Mouse (Mus musculus): ENCODE measurements around the gene Pinlyp. TPM values are rescaled to one million over a fixed set of nuclear protein-coding genes. Genes with fewer than 3 reads are reported as not detected.
A peak's percentile ranks its signal among the peaks of the same experiment; 100 is the strongest.

Gene Pinlyp
- polyA plus RNA-seq, 1 experiment = not detected

DNA sequence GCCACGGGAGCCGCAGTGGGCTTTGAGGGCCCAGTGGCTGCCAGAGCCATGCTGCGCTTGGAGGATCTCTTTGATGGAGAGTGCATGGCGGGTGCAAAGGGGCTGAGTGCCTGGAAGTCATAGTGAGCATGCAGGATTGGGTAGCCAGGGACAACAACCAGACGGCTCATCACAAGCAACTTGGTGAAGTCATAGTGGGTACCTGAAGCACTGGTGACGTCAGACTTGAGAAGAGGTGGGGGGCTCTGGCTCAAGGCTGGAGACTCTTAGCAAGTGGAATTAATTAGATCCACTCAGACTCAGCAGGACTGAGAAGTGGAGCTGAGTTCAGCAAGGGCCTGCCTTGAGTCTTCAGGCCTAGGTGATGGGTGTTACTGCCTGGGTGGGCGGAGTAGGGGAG is 33.6 kb downstream of the Pinlyp start, which contains the start of gene AC161166.1:
TSS of gene AC161166.1 (minus strand) at position 101 of the 400 bp plus-strand sequence.
- peaks cover 21% of the 10 kb centered on the region for H3K27me3 ChIP-seq (replicated peaks)
- H3K4me1 ChIP-seq = peaks cover 25% of the 10 kb centered on the region
- H3K36me3 ChIP-seq (replicated peaks; ENCODE audit: low read length) = no peaks in the 10 kb centered on the region
- no peaks in the 10 kb centered on the region for H3K9me3 ChIP-seq
- H3K4me3 ChIP-seq (replicated peaks) = no peak within 1 kb of the TSS
- TF ChIP-seq FLI1 (IDR thresholded peaks at IDR 0.05; ENCODE audit: low read length) (no peak), GATA1 (IDR thresholded peaks at IDR 0.05; ENCODE audit: borderline replicate concordance, low read length) (no peak)

DNA sequence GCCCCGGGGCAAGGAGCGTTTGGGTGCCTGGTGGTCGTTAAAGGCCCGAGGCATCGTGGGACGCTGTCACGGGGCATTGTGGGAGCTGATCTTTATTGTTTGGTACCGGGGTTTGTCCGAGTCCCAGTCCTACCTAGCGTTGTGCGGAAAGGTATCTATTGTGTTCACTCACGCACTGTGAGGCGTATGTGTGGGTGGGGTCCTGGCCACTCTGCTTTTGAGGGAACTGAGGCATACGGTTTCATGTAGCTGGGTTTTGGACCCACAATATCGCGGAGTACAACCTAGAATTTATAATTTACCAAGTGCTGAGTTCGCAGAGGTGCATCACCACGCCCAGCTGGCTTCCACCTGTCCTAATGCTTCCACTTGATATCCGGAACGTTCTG is 38.2 kb downstream of the Pinlyp start:
- no peaks in the 10 kb centered on the region for H3K36me3 ChIP-seq (replicated peaks; ENCODE audit: low read length)
- no peak for TF ChIP-seq GATA1 (IDR thresholded peaks at IDR 0.05; ENCODE audit: borderline replicate concordance, low read length)
- no peak for TF ChIP-seq FLI1 (IDR thresholded peaks at IDR 0.05; ENCODE audit: low read length)
- H3K4me3 ChIP-seq (replicated peaks) = peak overlapping the region; percentile 97
- H3K27me3 ChIP-seq (replicated peaks) = peaks cover 36% of the 10 kb centered on the region
- H3K4me1 ChIP-seq = peaks cover 32% of the 10 kb centered on the region
- H3K9me3 ChIP-seq = no peaks in the 10 kb centered on the region

DNA sequence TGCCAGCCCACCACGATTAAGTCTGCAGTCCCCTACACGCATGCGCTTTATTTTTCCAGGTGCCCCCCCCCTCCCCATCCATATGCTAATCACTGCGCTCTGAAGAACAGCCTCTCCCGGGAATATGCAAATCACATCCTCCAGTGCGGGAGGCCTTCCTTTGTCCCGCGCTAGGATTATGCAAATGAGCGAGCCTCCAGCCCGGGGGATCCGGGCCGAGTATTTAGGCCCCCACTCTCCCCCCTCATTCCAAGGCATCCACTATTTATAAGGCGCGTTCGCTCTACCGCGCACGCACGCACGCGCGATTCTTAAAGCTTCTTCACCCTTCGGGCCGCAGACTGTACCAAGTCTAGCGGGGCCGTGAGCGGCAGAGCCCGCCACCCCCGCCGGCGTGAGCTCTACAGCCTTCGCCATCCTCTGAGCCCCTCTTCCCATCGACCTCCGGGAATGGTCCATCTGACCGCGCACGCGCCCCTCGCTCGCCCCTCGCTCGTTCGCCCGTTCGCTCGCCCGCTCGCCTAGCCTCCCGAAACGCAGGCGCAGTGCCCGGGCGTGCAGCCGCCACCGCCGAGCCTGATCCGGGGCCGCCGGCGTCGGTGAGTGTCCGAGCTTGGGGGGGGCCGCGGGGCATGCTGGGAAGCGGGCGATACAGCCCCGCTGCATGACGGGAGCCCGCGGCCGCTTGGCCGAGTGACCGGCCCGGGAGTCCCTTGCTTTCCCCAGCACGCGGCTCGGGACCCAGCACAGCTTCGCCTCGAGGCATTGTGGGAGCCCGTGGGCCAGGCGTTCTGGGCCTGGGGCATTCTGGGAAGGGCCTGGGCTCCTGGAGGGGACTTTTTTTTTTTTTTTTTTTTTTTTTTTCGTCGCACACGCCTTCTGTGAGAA is 38.8 kb downstream of the Pinlyp start, which contains the start of gene Zfp428:
TSS of gene Zfp428 (plus strand) at position 169 of the 888 bp plus-strand sequence.
- Histone ChIP-seq H3K27me3 (replicated peaks) (peaks cover 41% of the 10 kb centered on the region), H3K9me3 (no peaks in the 10 kb centered on the region), H3K4me3 (replicated peaks) (peak within 1 kb of the TSS; percentile 97), H3K4me1 (peaks cover 32% of the 10 kb centered on the region), H3K36me3 (replicated peaks; ENCODE audit: low read length) (no peaks in the 10 kb centered on the region)
- TF ChIP-seq FLI1 (IDR thresholded peaks at IDR 0.05; ENCODE audit: low read length) (no peak), GATA1 (IDR thresholded peaks at IDR 0.05; ENCODE audit: borderline replicate concordance, low read length) (no peak)

DNA sequence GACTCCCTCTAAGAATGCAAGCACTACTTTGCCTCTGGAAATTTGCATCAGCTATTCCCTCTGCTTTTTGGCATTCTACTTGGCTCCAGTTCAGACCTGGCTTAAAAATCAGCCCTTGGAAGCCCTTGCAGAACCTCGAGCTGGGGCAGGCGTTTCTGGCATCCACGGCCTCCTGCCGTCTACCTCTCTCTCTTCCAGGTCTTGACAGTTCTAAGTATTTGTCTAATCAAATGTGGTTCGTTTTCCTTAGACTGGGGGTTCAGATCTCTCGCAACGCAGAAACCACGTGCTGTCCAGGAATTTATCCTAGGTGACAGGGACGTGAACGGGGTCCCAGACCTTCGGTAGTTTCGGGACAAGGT is 39.5 kb downstream of the Pinlyp start:
- no peak for TF ChIP-seq FLI1 (IDR thresholded peaks at IDR 0.05; ENCODE audit: low read length)
- TF ChIP-seq GATA1 (IDR thresholded peaks at IDR 0.05; ENCODE audit: borderline replicate concordance, low read length) = no peak
- H3K27me3 ChIP-seq (replicated peaks) = peaks cover 44% of the 10 kb centered on the region
- no peaks in the 10 kb centered on the region for H3K36me3 ChIP-seq (replicated peaks; ENCODE audit: low read length)
- peaks cover 32% of the 10 kb centered on the region for H3K4me1 ChIP-seq
- H3K9me3 ChIP-seq = peaks cover 1% of the 10 kb centered on the region
- H3K4me3 ChIP-seq (replicated peaks) = peak overlapping the region; percentile 97

DNA sequence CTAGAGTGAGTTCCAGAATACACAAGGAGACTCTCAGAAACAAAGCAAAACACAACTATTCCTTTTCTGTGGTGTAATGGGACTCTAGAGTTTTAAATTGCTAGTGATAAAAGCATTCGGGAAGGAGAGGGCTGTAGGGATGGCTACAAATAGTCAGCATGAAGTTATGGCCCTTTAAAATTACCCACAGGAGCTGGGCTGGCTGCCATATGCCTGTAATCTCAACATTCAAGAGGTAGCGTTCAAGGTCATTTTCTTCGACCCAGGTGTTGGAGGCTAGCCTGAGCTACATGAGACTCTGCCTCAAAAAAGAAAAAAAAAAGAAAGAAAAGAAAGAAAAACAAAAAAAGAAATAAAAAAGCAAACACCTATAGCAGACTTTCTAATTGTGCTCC is 39.9 kb downstream of the Pinlyp start:
- Histone ChIP-seq H3K36me3 (replicated peaks; ENCODE audit: low read length) (no peaks in the 10 kb centered on the region), H3K4me1 (peaks cover 32% of the 10 kb centered on the region), H3K4me3 (replicated peaks) (no peak overlapping the region), H3K27me3 (replicated peaks) (peaks cover 44% of the 10 kb centered on the region), H3K9me3 (peaks cover 5% of the 10 kb centered on the region)
- TF ChIP-seq FLI1 (IDR thresholded peaks at IDR 0.05; ENCODE audit: low read length) (no peak), GATA1 (IDR thresholded peaks at IDR 0.05; ENCODE audit: borderline replicate concordance, low read length) (no peak)

DNA sequence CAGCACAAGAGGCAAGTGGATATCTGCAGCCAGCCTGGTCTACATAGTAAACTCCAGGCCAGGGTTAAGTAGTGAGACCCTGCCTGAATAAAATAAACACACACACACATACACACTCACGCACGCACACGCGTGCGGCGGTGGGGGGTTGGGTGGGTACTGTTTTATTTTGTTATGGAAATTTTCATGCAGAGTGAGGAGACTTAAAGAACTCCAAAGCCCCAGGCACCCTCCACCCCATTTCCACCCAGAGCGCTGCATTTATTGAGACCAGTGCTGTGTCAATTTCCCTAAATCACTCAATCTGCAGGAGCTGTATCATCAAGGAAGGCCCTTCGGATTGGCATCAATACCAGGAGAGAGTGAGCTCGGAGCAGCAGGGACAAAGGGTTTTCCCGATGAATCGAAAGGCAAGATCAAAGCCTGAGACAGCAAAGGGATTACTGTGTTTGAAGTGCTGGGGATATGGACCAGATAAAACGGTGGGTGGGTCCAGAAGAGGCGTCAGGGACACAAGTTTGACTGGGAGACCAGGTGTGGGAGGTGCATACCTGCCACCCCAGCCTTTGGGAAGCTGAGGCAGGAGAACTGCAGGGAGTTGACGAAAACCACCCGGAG is 40.4 kb downstream of the Pinlyp start:
- Histone ChIP-seq H3K4me3 (replicated peaks) (no peak overlapping the region), H3K9me3 (peaks cover 10% of the 10 kb centered on the region), H3K36me3 (replicated peaks; ENCODE audit: low read length) (no peaks in the 10 kb centered on the region), H3K27me3 (replicated peaks) (peaks cover 45% of the 10 kb centered on the region), H3K4me1 (peaks cover 31% of the 10 kb centered on the region)
- TF ChIP-seq FLI1 (IDR thresholded peaks at IDR 0.05; ENCODE audit: low read length) (no peak), GATA1 (IDR thresholded peaks at IDR 0.05; ENCODE audit: borderline replicate concordance, low read length) (no peak)

DNA sequence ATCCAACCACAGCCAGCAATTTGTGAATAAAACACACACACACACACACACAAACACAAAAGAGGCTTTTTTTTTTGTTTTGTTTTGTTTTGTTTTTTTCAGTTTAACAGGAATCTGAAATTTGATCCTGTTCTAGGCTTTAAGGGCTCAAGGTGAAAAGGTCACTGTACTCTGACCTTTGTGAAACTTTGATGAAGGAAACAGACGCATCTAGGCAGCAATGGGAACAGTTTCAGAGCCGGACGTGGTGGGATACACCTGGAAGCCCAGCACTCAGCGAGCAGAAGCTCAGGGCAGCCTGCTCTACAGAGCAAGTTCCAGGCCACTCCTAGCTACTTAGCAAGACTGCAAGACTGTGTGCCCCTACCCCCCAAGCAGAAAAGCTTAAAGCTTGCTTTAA is 41.0 kb downstream of the Pinlyp start:
- Histone ChIP-seq H3K9me3 (peaks cover 15% of the 10 kb centered on the region), H3K36me3 (replicated peaks; ENCODE audit: low read length) (no peaks in the 10 kb centered on the region), H3K4me1 (peaks cover 32% of the 10 kb centered on the region), H3K4me3 (replicated peaks) (no peak overlapping the region), H3K27me3 (replicated peaks) (peaks cover 50% of the 10 kb centered on the region)
- no peak for TF ChIP-seq FLI1 (IDR thresholded peaks at IDR 0.05; ENCODE audit: low read length)
- TF ChIP-seq GATA1 (IDR thresholded peaks at IDR 0.05; ENCODE audit: borderline replicate concordance, low read length) = no peak

DNA sequence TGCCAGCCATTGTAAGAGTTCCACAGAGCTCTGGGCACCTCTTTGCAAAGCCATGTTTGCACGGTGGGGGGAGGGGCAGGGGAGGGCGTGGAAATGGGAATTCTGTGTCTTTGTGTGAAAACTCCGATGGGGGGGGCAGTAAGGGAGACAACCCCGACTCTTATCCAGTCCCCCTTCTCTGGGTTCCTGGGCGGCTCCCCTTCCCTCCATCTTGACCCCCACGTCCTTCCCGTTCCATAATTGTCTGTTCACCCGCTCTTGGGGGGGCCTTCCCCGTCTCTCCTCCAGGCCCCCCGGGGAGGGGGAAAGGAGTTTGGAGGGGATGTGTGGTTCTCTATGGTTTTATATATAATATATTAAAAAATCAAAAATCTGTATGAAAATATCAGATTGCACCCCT is 41.9 kb downstream of the Pinlyp start:
- no peak for TF ChIP-seq GATA1 (IDR thresholded peaks at IDR 0.05; ENCODE audit: borderline replicate concordance, low read length)
- TF ChIP-seq FLI1 (IDR thresholded peaks at IDR 0.05; ENCODE audit: low read length) = no peak
- no peaks in the 10 kb centered on the region for H3K36me3 ChIP-seq (replicated peaks; ENCODE audit: low read length)
- H3K27me3 ChIP-seq (replicated peaks) = peaks cover 59% of the 10 kb centered on the region
- peaks cover 15% of the 10 kb centered on the region for H3K9me3 ChIP-seq
- peaks cover 35% of the 10 kb centered on the region for H3K4me1 ChIP-seq
- H3K4me3 ChIP-seq (replicated peaks) = no peak overlapping the region

DNA sequence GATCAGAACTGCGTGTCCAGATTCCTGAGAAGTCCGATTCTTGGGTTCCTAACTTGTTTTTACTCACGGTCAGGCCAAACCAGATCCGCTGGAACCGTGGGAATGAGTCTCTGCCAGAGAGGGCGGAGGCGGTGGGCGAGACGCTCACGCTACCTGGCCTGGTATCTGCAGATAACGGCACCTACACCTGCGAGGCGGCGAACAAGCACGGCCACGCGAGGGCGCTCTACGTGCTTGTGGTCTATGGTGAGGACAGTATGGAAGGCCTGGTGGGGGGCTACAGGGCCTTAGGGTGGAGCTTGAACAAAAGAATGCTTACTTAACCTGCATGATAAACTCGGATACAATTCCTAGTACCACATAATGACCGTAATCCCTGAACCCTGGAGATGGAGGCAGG is 44.4 kb downstream of the Pinlyp start:
- H3K9me3 ChIP-seq = peaks cover 15% of the 10 kb centered on the region
- TF ChIP-seq FLI1 (IDR thresholded peaks at IDR 0.05; ENCODE audit: low read length) (no peak), GATA1 (IDR thresholded peaks at IDR 0.05; ENCODE audit: borderline replicate concordance, low read length) (no peak)
- H3K36me3 ChIP-seq (replicated peaks; ENCODE audit: low read length) = no peaks in the 10 kb centered on the region
- H3K4me1 ChIP-seq = peaks cover 14% of the 10 kb centered on the region
- peak overlapping the region; percentile 5 for H3K4me3 ChIP-seq (replicated peaks)
- H3K27me3 ChIP-seq (replicated peaks) = peaks cover 72% of the 10 kb centered on the region

DNA sequence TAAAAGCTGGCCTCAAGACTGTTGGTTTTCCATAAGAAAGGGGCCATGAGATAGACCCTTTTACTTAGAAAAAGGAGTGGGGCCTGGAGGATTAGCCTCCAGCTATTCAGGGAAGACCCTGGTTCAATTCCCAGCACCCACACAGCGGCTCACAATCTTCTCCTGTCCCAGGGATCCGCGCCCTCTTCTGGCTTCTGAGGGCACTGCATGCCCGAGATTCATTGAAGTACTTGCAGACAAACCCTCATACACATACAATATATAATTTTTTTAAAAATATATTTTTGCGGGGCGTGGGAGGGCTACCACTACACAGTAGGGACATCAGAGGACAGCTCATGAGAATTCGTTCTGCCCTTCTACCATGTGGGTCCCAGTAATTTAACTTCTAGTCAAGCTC is 45.0 kb downstream of the Pinlyp start:
- H3K9me3 ChIP-seq = peaks cover 15% of the 10 kb centered on the region
- TF ChIP-seq FLI1 (IDR thresholded peaks at IDR 0.05; ENCODE audit: low read length) (no peak), GATA1 (IDR thresholded peaks at IDR 0.05; ENCODE audit: borderline replicate concordance, low read length) (no peak)
- H3K36me3 ChIP-seq (replicated peaks; ENCODE audit: low read length) = no peaks in the 10 kb centered on the region
- peaks cover 11% of the 10 kb centered on the region for H3K4me1 ChIP-seq
- peaks cover 74% of the 10 kb centered on the region for H3K27me3 ChIP-seq (replicated peaks)
- no peak overlapping the region for H3K4me3 ChIP-seq (replicated peaks)

Data from megakaryocyte, embryonic 14.5 days (primary cell).